Mouse (Mus musculus): ENCODE measurements around the gene Specc1. TPM values are rescaled to one million over a fixed set of nuclear protein-coding genes. Genes with fewer than 3 reads are reported as not detected.

The Specc1 gene
- polyA plus RNA-seq, 1 experiment, result 16.9 TPM

GRCm38 (mm10) chr11:61970901-61971300 is 14.3 kb downstream of the Specc1 start:
- peak; percentile 13 for DNase-seq (ENCODE audit: low read depth)
- no peak for TF ChIP-seq POLR2A (IDR thresholded peaks at IDR 0.05; ENCODE audit: borderline replicate concordance, extremely low read depth, insufficient read depth, insufficient read length, poor library complexity, severe bottlenecking)
- TF ChIP-seq CTCF (IDR thresholded peaks at IDR 0.05; ENCODE audit: borderline replicate concordance, extremely low read depth, insufficient read depth, insufficient read length), result no peak

DNA sequence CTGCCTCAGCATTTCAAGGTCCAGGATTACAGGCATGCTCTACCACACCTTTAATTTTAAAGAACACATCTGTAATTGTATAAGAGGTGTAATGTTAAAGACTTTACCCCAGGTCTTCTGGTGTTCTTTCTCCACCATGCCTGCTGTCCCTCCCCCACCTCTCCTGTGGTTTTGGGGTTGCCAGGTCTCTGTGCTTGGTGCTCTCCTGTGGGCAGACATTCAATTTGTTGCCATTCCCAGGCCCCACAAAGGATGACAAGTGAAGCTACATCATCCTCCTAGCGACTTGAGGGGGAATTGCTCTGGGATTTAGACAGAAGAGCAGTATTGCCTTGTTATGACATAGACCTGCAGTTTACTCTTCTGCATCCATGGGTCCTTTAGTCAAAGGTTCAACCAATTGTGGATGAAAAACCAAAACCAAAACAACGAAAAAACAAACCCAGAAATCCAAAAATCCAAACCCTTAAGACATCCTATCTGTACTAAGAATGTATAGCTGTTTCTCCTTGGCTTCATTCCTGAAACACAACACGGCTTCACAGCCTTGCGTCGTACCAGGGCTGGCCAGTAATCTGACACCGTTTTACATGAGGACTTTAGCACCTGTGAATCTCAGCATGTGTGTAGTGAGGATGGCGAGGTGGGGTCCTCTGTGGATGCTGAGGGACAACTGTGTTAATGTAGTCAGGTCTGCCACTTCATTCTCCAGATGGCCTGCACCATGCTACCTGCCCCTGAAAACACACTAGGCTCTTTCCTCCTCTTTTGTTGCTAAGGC is 15.1 kb downstream of the Specc1 start:
- DNase-seq (ENCODE audit: low read depth), result no peak
- TF ChIP-seq POLR2A (IDR thresholded peaks at IDR 0.05; ENCODE audit: borderline replicate concordance, extremely low read depth, insufficient read depth, insufficient read length, poor library complexity, severe bottlenecking), result no peak
- TF ChIP-seq CTCF (IDR thresholded peaks at IDR 0.05; ENCODE audit: borderline replicate concordance, extremely low read depth, insufficient read depth, insufficient read length), result no peak

DNA sequence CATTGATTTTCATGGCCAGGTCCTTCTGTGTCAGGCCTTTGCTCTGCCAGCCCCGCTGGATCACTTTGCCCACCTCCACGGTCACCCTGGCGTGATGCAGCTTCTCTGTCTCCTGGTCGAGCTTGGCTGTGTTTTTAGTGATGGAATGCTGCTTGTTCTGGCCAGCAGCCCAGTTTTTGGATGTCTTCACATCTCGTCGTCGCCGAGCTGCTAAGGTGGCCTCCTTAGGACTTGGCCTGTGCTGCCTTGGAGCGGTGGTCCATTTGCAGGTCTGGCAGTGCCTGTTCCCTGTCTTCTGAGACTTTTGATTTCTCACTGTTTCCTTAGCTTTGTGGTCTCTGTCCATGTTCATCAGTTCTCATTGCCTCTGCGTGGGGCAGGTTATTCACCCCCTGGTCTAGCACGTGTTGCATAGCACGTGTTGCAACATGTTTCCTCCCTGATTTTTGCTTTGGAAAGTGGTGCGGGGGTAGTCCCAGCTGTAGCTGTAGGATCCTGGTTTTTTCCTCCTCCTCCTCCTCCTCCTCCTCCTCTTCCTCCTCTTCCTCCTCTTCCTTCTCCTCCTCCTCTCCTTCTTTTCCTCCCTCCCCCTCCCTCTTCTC is 17.6 kb downstream of the Specc1 start:
- no peak for TF ChIP-seq CTCF (IDR thresholded peaks at IDR 0.05; ENCODE audit: borderline replicate concordance, extremely low read depth, insufficient read depth, insufficient read length)
- no peak for TF ChIP-seq POLR2A (IDR thresholded peaks at IDR 0.05; ENCODE audit: borderline replicate concordance, extremely low read depth, insufficient read depth, insufficient read length, poor library complexity, severe bottlenecking)
- DNase-seq (ENCODE audit: low read depth), result no peak

DNA sequence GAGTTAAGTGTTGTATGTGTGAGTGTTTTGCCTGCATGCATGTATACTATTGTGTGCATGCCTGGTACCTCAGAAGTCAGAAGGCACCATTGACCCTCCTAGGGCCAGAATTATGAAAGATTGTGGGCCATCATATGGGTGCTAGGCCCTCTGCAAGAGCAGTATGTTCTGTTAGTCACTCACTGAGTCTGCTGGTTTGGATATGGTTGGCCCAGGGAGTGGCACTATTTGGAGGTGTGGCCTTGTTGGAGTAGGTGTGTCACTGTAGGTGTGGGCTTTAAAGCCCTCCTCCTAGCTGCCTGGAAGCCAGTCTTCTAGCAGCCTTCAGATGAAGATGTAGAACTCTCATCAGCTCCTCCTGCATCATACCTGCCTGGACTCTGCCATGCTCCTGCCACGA is 19.2 kb downstream of the Specc1 start:
- no peak for DNase-seq (ENCODE audit: low read depth)
- TF ChIP-seq CTCF (IDR thresholded peaks at IDR 0.05; ENCODE audit: borderline replicate concordance, extremely low read depth, insufficient read depth, insufficient read length) (no peak), POLR2A (IDR thresholded peaks at IDR 0.05; ENCODE audit: borderline replicate concordance, extremely low read depth, insufficient read depth, insufficient read length, poor library complexity, severe bottlenecking) (no peak)

DNA sequence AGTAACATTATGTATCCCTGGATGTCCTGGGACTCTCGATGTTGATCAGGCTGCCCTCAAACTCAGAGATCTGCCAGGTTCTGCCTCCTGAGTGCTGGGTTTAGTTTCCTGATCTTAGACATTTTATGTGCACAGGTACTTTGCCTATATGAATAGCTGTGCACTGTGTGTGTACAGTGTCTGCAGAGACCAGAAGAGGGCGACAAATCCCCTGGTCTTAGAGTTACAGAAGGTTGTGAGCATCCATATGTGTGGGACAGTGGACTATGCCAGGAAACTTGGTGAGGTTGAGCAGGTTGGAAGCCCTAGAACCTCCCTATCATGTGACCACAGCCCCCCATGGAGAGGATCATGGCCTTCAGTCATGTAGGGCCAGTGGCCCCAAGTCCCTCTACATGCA is 24.7 kb downstream of the Specc1 start:
- DNase-seq (ENCODE audit: low read depth), result no peak
- TF ChIP-seq CTCF (IDR thresholded peaks at IDR 0.05; ENCODE audit: borderline replicate concordance, extremely low read depth, insufficient read depth, insufficient read length) (no peak), POLR2A (IDR thresholded peaks at IDR 0.05; ENCODE audit: borderline replicate concordance, extremely low read depth, insufficient read depth, insufficient read length, poor library complexity, severe bottlenecking) (no peak)

GRCm38 (mm10) chr11:61982828-61983227 is 26.3 kb downstream of the Specc1 start:
- DNase-seq (ENCODE audit: low read depth), result no peak
- no peak for TF ChIP-seq CTCF (IDR thresholded peaks at IDR 0.05; ENCODE audit: borderline replicate concordance, extremely low read depth, insufficient read depth, insufficient read length)
- TF ChIP-seq POLR2A (IDR thresholded peaks at IDR 0.05; ENCODE audit: borderline replicate concordance, extremely low read depth, insufficient read depth, insufficient read length, poor library complexity, severe bottlenecking), result no peak

- no peak for TF ChIP-seq CTCF (IDR thresholded peaks at IDR 0.05; ENCODE audit: borderline replicate concordance, extremely low read depth, insufficient read depth, insufficient read length)
- TF ChIP-seq POLR2A (IDR thresholded peaks at IDR 0.05; ENCODE audit: borderline replicate concordance, extremely low read depth, insufficient read depth, insufficient read length, poor library complexity, severe bottlenecking), result no peak
- DNase-seq (ENCODE audit: low read depth), result no peak
Observed at GRCm38 (mm10) chr11:61986939-61987338, 30.4 kb downstream of the Specc1 start.

GRCm38 (mm10) chr11:61989647-61990046 is 33.1 kb downstream of the Specc1 start:
- DNase-seq (ENCODE audit: low read depth), result peak; percentile 61
- TF ChIP-seq CTCF (IDR thresholded peaks at IDR 0.05; ENCODE audit: borderline replicate concordance, extremely low read depth, insufficient read depth, insufficient read length) (no peak), POLR2A (IDR thresholded peaks at IDR 0.05; ENCODE audit: borderline replicate concordance, extremely low read depth, insufficient read depth, insufficient read length, poor library complexity, severe bottlenecking) (no peak)

GRCm38 (mm10) chr11:61991576-61991975 is 35.0 kb downstream of the Specc1 start:
- DNase-seq (ENCODE audit: low read depth), result no peak
- TF ChIP-seq POLR2A (IDR thresholded peaks at IDR 0.05; ENCODE audit: borderline replicate concordance, extremely low read depth, insufficient read depth, insufficient read length, poor library complexity, severe bottlenecking), result no peak
- no peak for TF ChIP-seq CTCF (IDR thresholded peaks at IDR 0.05; ENCODE audit: borderline replicate concordance, extremely low read depth, insufficient read depth, insufficient read length)

GRCm38 (mm10) chr11:61992671-61993285 is 36.2 kb downstream of the Specc1 start:
- no peak for DNase-seq (ENCODE audit: low read depth)
- TF ChIP-seq POLR2A (IDR thresholded peaks at IDR 0.05; ENCODE audit: borderline replicate concordance, extremely low read depth, insufficient read depth, insufficient read length, poor library complexity, severe bottlenecking), result no peak
- TF ChIP-seq CTCF (IDR thresholded peaks at IDR 0.05; ENCODE audit: borderline replicate concordance, extremely low read depth, insufficient read depth, insufficient read length), result no peak

DNA sequence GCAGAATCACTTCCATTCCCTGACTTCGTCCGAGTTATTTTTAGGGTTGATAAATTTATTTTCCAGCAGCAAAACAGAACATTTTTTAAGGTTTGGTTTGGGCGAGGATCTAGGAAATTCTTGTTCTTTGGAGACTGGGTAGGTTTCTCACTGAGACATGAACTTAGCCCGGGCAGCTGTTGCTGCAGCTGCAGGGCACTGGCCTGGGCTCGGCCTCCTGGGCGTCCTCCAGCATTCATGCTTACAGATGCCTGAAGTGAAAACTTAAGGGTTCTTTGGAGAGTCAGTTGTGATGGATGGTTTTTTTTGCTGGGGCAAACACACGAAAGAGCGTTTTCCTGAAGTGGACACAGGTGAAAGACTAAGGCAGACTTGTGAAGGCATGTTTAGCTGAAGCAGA is 42.9 kb downstream of the Specc1 start:
- no peak for DNase-seq (ENCODE audit: low read depth)
- TF ChIP-seq CTCF (IDR thresholded peaks at IDR 0.05; ENCODE audit: borderline replicate concordance, extremely low read depth, insufficient read depth, insufficient read length) (no peak), POLR2A (IDR thresholded peaks at IDR 0.05; ENCODE audit: borderline replicate concordance, extremely low read depth, insufficient read depth, insufficient read length, poor library complexity, severe bottlenecking) (no peak)
